Mouse (Mus musculus): ENCODE data around the gene Chrnb2.

DNA sequence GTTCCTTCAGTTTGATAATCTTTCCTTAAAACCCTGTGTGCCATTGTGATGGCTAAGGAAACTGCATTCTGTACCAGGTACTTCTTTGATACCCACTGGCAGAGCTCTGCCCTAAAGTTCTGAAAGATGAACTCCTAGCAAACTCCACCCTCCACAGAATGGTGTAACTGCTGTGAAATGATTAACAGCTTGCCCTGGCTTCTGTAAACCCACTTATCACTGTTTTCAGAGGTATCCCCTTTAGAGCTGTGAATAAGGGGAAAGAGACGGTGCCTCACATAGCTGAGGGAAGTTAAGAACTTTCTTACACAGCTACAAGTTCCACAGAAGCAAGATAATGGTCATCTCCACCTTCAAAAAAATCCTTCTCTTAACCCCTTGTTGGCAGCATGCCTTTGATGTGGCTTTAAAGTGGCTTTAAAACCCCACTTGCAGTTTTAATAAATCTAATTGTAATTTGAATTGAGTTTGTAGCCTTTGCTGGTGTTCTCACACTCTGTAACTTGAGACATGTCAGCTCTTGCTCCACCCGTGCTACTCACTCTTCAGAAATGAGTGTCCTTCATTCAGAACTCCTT, 6.1 kb upstream of the Chrnb2 start:
- no peak for TF ChIP-seq CTCF (conservative IDR thresholded peaks at IDR 0.05; ENCODE audit: insufficient read depth, insufficient read length, low read depth, low read length)
- TF ChIP-seq POLR2A (IDR thresholded peaks at IDR 0.05; ENCODE audit: low read depth, low read length), result no peak
